Mouse (Mus musculus) MEL (cell line): Measurements from ENCODE around the gene Sun5. TPM values are rescaled to one million over a fixed set of nuclear protein-coding genes. Genes with fewer than 3 reads are reported as not detected.

Experiments
- DNase-seq: peaks from one replicate; pipeline ENCODE4 v3.0.0; 2011; ENCODE audit warnings: low read depth, low spot score
- H3K27ac ChIP-seq: 2 replicates; pipeline ENCODE4 v1.5.1; 2012; ENCODE audit warnings: low read depth, mild to moderate bottlenecking, control low read depth, low read length, moderate library complexity; ENCODE audit not compliant: control insufficient read depth
- H3K27me3 ChIP-seq, 2 experiments: fragments of 150-350 bp in 1 of 2; sonication (generic) in 1 of 2; 2 replicates each; pipeline ENCODE4 v1.6.1; 2012; ENCODE audit warnings: low read length in 2 of 2, mild to moderate bottlenecking in 2 of 2, improper control_type of control experiment in 1 of 2, moderate library complexity in 1 of 2; ENCODE audit not compliant: insufficient read depth in 2 of 2, control insufficient read depth in 1 of 2
- H3K36me3 ChIP-seq, 2 experiments: 2 replicates each; pipeline ENCODE4 v1.6.1; 2012 to 2014; ENCODE audit warnings: low read length in 2 of 2, improper control_type of control experiment in 1 of 2, inconsistent platforms in 1 of 2, mild to moderate bottlenecking in 1 of 2; ENCODE audit not compliant: insufficient read depth in 2 of 2, control insufficient read depth in 1 of 2
- H3K4me1 ChIP-seq, 2 experiments: fragments of 150-350 bp in 1 of 2; sonication (generic) in 1 of 2; 2 replicates each; pipeline ENCODE4 v1.6.1; 2012; ENCODE audit warnings: low read length in 2 of 2, improper control_type of control experiment in 1 of 2, mild to moderate bottlenecking in 1 of 2; ENCODE audit not compliant: insufficient read depth in 2 of 2, control insufficient read depth in 1 of 2
- H3K4me3 ChIP-seq, 2 experiments: fragments of 150-350 bp in 1 of 2; sonication (generic) in 1 of 2; 2 replicates each; pipeline ENCODE4 v1.5.1; 2012; ENCODE audit warnings: low read depth in 2 of 2, low read length in 2 of 2, mild to moderate bottlenecking in 2 of 2, moderate library complexity in 2 of 2, control low read depth in 1 of 2, improper control_type of control experiment in 1 of 2; ENCODE audit not compliant: control insufficient read depth in 1 of 2, insufficient read depth in 1 of 2
- H3K79me2 ChIP-seq: 2 replicates; pipeline ENCODE4 v1.6.1; 2012; ENCODE audit warnings: mild to moderate bottlenecking, low read length, moderate library complexity; ENCODE audit not compliant: control insufficient read depth, poor library complexity, insufficient read depth
- H3K9ac ChIP-seq: 2 replicates; pipeline ENCODE4 v1.6.1; 2012; ENCODE audit warnings: low read depth, mild to moderate bottlenecking, control low read depth, low read length, moderate library complexity; ENCODE audit not compliant: control insufficient read depth, poor library complexity, severe bottlenecking
- H3K9me3 ChIP-seq: fragments of 150-350 bp; sonication (generic); replicated peaks from 2 replicates; pipeline ENCODE4 v1.6.1; 2012; ENCODE audit warnings: mild to moderate bottlenecking, low read length, improper control_type of control experiment, moderate library complexity; ENCODE audit not compliant: insufficient read depth
- BHLHE40 ChIP-seq: IDR thresholded peaks from 2 replicates; pipeline ENCODE4 v1.6.1; 2012; ENCODE audit warnings: low read depth, mild to moderate bottlenecking, inconsistent platforms, low read length, improper control_type of control experiment, borderline replicate concordance
- CHD2 ChIP-seq: IDR thresholded peaks from 2 replicates; pipeline ENCODE4 v1.6.1; 2011; ENCODE audit warnings: low read length, improper control_type of control experiment
- CTCF ChIP-seq, 3 experiments: IDR thresholded peaks in 2 of 3; conservative IDR thresholded peaks in 1 of 3; 2 replicates each; pipeline ENCODE4 v1.5.1; 2011 to 2012; ENCODE audit warnings: low read length in 3 of 3, low read depth in 2 of 3, mild to moderate bottlenecking in 2 of 3, improper control_type of control experiment in 1 of 3, inconsistent platforms in 1 of 3, mixed read lengths in 1 of 3, moderate library complexity in 1 of 3; ENCODE audit not compliant: control insufficient read depth in 1 of 3, insufficient read depth in 1 of 3, poor library complexity in 1 of 3, severe bottlenecking in 1 of 3
- E2F4 ChIP-seq: IDR thresholded peaks from 2 replicates; pipeline ENCODE4 v1.6.1; 2011; ENCODE audit warnings: low read depth, low read length, improper control_type of control experiment, borderline replicate concordance
- ETS1 ChIP-seq: IDR thresholded peaks from 2 replicates; pipeline ENCODE4 v1.6.1; 2012; ENCODE audit warnings: low read depth, mild to moderate bottlenecking, inconsistent platforms, low read length, improper control_type of control experiment, moderate library complexity
- GABPA ChIP-seq: IDR thresholded peaks from 2 replicates; pipeline ENCODE4 v1.6.1; 2012; ENCODE audit warnings: low read depth, mild to moderate bottlenecking, inconsistent platforms, low read length, improper control_type of control experiment, moderate library complexity
- GATA1 ChIP-seq: IDR thresholded peaks from 2 replicates; pipeline ENCODE4 v1.6.1; 2011; ENCODE audit warnings: low read depth, low read length, improper control_type of control experiment
- HCFC1 ChIP-seq: IDR thresholded peaks from 2 replicates; pipeline ENCODE4 v1.6.1; 2012; ENCODE audit warnings: low read depth, mild to moderate bottlenecking, inconsistent platforms, low read length, improper control_type of control experiment, moderate library complexity
- JUND ChIP-seq: IDR thresholded peaks from 2 replicates; pipeline ENCODE4 v1.6.1; 2011; ENCODE audit warnings: low read depth, mild to moderate bottlenecking, improper control_type of control experiment, low read length
- KAT2A ChIP-seq: conservative IDR thresholded peaks from 2 replicates; pipeline ENCODE4 v1.6.1; 2012; ENCODE audit warnings: low read depth, low read length, improper control_type of control experiment, inconsistent platforms
- MAFK ChIP-seq: IDR thresholded peaks from 2 replicates; pipeline ENCODE4 v1.6.1; 2011; ENCODE audit warnings: low read depth, mild to moderate bottlenecking, low read length, improper control_type of control experiment, borderline replicate concordance
- MEF2A ChIP-seq: IDR thresholded peaks from 2 replicates; pipeline ENCODE4 v1.6.1; 2014; ENCODE audit warnings: low read depth, mild to moderate bottlenecking, inconsistent platforms, low read length, improper control_type of control experiment; ENCODE audit not compliant: poor library complexity, insufficient replicate concordance, severe bottlenecking; ENCODE audit errors: extremely low read depth
- MXI1 ChIP-seq: IDR thresholded peaks from 2 replicates; pipeline ENCODE4 v1.6.1; 2011; ENCODE audit warnings: mild to moderate bottlenecking, low read depth, low read length, improper control_type of control experiment
- POLR2AphosphoS5 ChIP-seq: IDR thresholded peaks from 2 replicates; pipeline ENCODE4 v1.6.1; 2012; ENCODE audit warnings: low read depth, borderline replicate concordance, mild to moderate bottlenecking, inconsistent platforms, low read length, moderate library complexity, mixed read lengths
- SIN3A ChIP-seq: IDR thresholded peaks from 2 replicates; pipeline ENCODE4 v1.6.1; 2012; ENCODE audit warnings: low read length, improper control_type of control experiment, inconsistent platforms
- SMC3 ChIP-seq: IDR thresholded peaks from 2 replicates; pipeline ENCODE4 v1.6.1; 2011; ENCODE audit warnings: low read depth, low read length, improper control_type of control experiment
- TAL1 ChIP-seq: IDR thresholded peaks from 2 replicates; pipeline ENCODE4 v1.6.1; 2012; ENCODE audit warnings: mild to moderate bottlenecking, inconsistent platforms, low read length, moderate library complexity, mixed read lengths
- TBP ChIP-seq: IDR thresholded peaks from 2 replicates; pipeline ENCODE4 v1.8.0; 2011; ENCODE audit warnings: low read depth, low read length, improper control_type of control experiment
- TCF12 ChIP-seq: IDR thresholded peaks from 2 replicates; pipeline ENCODE4 v1.6.1; 2014; ENCODE audit warnings: low read depth, mild to moderate bottlenecking, inconsistent platforms, low read length, improper control_type of control experiment, moderate library complexity
- USF1 ChIP-seq: IDR thresholded peaks from 2 replicates; pipeline ENCODE4 v1.6.1; 2014; ENCODE audit warnings: low read depth, mild to moderate bottlenecking, inconsistent platforms, low read length, improper control_type of control experiment, moderate library complexity
- ZC3H11A ChIP-seq: IDR thresholded peaks from 2 replicates; pipeline ENCODE4 v1.6.1; 2012; ENCODE audit warnings: low read depth, mild to moderate bottlenecking, inconsistent platforms, low read length, improper control_type of control experiment
- ZMIZ1 ChIP-seq: IDR thresholded peaks from 2 replicates; pipeline ENCODE4 v1.6.1; 2012; ENCODE audit warnings: low read depth, mild to moderate bottlenecking, inconsistent platforms, low read length, improper control_type of control experiment, moderate library complexity
- polyA plus RNA-seq, 2 experiments: library from polyadenylated mRNA; stranded (reverse) in 1 of 2; unstranded in 1 of 2; fragments of >175 nt in 1 of 2; fragments of >200 nt in 1 of 2; gene quantifications; 2 replicates each; pipeline versions ENCODE4 v1.2.1 to v1.2.4; 2012; ENCODE audit warnings: low replicate concordance in 2 of 2, low read depth in 1 of 2; ENCODE audit not compliant: insufficient read length in 2 of 2, insufficient read depth in 1 of 2, missing spikeins in 1 of 2
- total RNA-seq: library from RNA; depleted of rRNA; stranded (reverse); fragments of 300-350 nt; gene quantifications from 2 replicates; pipeline ENCODE4 v1.2.3, GENCODE M21; 2012

Sun5 gene
- total and polyA plus RNA-seq, 3 experiments, result not detected

GRCm38 (mm10) chr2:153850351-153851029 lies 20.4 kb downstream of the Sun5 start (continued):
- no peak for TF ChIP-seq TAL1

- TF ChIP-seq TCF12, result no peak
- TF ChIP-seq E2F4, result no peak
- TF ChIP-seq ZC3H11A, result no peak
- no peak for TF ChIP-seq SMC3
- DNase-seq, result no peak
- H3K27me3 ChIP-seq, result no peaks in the 10 kb centered on the region
Measured at GRCm38 (mm10) chr2:153848389-153848788, 22.5 kb downstream of the Sun5 start.

GRCm38 (mm10) chr2:153842854-153843253 lies 28.0 kb downstream of the Sun5 start:
- Histone ChIP-seq H3K27me3 (no peaks in the 10 kb centered on the region), H3K9me3 (no peaks in the 10 kb centered on the region)
- TF ChIP-seq KAT2A (no peak), CTCF (IDR thresholded peaks at IDR 0.05 in 2 of 3, conservative IDR thresholded peaks at IDR 0.05 in 1 of 3; ENCODE audit: control insufficient read depth in 1 of 3, insufficient read depth in 1 of 3, low read depth in 2 of 3, low read length in 3 of 3, poor library complexity in 1 of 3, severe bottlenecking in 1 of 3) (no peak), SIN3A (no peak), ZMIZ1 (no peak), JUND (no peak), SMC3 (no peak), TBP (no peak), TAL1 (no peak), ETS1 (no peak), BHLHE40 (no peak), MAFK (no peak), USF1 (no peak), HCFC1 (no peak), MXI1 (no peak), CHD2 (no peak), GABPA (no peak), GATA1 (no peak), MEF2A (no peak), POLR2AphosphoS5 (no peak)

More at GRCm38 (mm10) chr2:153848389-153848788, 22.5 kb downstream of the Sun5 start:
- no peak overlapping the region for H3K9ac ChIP-seq
- H3K36me3 ChIP-seq, result no peaks in the 10 kb centered on the region
- H3K27ac ChIP-seq, result no peak overlapping the region
- H3K79me2 ChIP-seq, result no peaks in the 10 kb centered on the region
- H3K4me3 ChIP-seq, result no peak overlapping the region
- no peaks in the 10 kb centered on the region for H3K9me3 ChIP-seq
- no peaks in the 10 kb centered on the region for H3K4me1 ChIP-seq

More at GRCm38 (mm10) chr2:153842854-153843253, 28.0 kb downstream of the Sun5 start:
- H3K36me3 ChIP-seq, result no peaks in the 10 kb centered on the region
- no peak overlapping the region for H3K4me3 ChIP-seq
- no peaks in the 10 kb centered on the region for H3K79me2 ChIP-seq
- H3K9ac ChIP-seq, result no peak overlapping the region
- no peaks in the 10 kb centered on the region for H3K4me1 ChIP-seq
- DNase-seq, result no peak
- H3K27ac ChIP-seq, result no peak overlapping the region
